Mouse (Mus musculus) c-Kit-positive CD71-positive TER-119-positive erythroid progenitor cells, embryonic 14.5 days (primary cell): ENCODE data around the gene Sbsn.
"Not testable (repeated sequence)": the region's sequence is repeated elsewhere in the genome, so short reads cannot be mapped to it uniquely, and the experiment has no call there.

Experiments
- DNase-seq: peaks from one replicate; pipeline ENCODE4 v3.0.0-alpha.2; 2013; ENCODE audit warnings: low spot score

Sbsn gene

DNA sequence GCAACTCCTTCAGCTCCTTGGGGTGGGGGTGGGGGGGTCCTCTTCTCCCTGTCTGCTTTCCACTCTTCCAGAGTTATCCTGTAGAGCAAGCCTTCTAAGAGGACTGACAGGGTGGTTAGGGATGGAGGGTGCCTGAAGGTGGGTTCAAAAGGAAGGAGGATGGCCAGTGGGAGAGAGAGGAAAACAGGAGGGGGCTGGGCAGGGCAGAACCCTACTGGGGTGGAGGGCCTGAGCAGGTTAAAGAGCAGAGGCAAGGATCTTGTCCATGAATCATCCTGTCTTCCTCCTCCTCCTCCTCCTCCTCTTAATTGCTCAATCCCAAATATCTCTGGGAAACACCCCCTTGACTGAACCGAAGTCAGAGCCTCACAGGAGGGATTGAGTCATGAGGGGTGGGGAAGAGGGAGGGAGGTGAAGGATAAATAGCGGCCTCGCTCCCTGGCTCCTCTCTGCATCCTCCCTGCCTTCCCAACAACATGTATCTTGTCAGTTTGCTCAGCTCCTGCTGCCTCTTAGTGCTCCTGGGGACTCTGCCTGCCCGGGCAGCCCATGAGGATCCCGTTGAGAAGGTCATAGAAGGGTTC is at the start of gene Sbsn:
Gene Sbsn (plus strand): TSS at position 386 of the 584 bp plus-strand sequence.
- DNase-seq: no peak

DNA sequence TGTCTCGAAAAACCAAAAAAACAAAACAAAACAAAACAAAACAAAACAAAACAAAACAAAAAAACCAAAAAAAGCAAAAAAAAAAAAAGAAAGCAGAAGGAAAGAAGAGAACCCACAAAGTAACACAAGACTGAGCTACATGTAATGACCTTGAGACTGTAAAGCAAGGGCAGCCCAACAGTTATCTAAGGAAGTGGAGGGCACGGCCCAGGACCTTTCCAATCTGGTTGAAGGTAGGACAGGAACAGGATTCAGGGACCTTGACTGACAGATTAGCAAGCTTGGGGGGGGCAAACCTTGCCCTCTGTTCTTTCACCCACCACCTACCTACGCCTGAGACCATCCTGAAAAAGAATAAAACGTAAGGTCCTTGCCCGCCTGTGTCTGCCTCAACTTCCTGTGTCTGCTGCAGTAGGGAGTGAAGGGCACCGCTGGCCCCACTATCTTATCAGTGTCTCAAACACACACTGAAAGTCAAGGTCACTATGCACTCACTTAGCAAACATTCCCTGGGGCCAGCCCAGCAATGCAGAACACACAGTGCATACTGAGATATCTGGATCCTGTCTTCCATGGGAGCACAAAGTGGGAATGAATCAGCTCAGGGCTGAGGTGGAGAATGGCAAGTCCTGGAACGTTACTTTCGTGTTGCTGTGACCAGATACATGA is 44.9 kb upstream of the Sbsn start:
- no peak for DNase-seq

- no peak for DNase-seq
Observed at GRCm38 (mm10) chr7:30707441-30707840, 43.8 kb upstream of the Sbsn start.

DNA sequence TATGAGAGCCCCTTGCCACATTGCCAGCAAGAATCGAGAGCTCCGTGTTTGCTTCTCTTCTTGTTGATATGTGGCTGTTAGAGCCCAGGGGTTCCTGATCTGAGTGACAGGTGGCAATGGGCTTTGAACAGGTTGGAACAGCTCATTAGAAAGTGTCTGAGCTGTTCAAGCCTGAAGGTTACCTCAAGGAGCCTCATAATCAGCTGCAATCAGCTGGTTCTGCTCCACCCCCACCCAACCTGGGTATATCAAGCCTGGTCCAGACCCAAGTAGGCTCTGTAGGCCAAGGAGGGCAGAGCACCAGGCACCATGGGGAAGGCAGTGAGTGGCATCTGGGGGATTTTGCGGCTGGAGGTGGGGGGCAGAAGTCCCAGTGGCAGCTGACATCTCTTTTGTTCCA is 39.3 kb upstream of the Sbsn start, which contains the start of gene Atp4a:
Gene Atp4a (plus strand): TSS at position 268 of the 400 bp plus-strand sequence.
- DNase-seq: no peak

GRCm38 (mm10) chr7:30717006-30717715 is 34.1 kb upstream of the Sbsn start:
- DNase-seq: peak; percentile 88

GRCm38 (mm10) chr7:30717716-30718046 is 33.6 kb upstream of the Sbsn start:
- no peak for DNase-seq

DNA sequence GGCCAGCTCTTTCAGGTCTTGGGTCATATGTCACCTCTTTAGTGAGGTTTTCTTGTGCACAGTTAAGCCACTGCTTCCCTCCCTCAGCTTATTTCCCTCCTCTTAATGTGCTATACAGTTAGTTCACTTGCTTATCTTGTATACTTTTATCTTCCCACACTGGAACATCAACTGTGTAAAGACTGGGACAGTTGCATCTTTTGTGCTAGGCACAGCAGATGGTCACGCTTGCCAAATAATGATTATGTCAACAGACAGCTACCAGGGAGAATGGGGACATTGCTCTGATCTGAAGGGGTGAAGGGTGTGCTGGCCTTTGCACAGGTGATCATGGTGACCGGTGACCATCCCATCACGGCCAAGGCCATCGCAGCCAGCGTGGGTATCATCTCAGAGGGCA is 31.6 kb upstream of the Sbsn start:
- DNase-seq: no peak

DNA sequence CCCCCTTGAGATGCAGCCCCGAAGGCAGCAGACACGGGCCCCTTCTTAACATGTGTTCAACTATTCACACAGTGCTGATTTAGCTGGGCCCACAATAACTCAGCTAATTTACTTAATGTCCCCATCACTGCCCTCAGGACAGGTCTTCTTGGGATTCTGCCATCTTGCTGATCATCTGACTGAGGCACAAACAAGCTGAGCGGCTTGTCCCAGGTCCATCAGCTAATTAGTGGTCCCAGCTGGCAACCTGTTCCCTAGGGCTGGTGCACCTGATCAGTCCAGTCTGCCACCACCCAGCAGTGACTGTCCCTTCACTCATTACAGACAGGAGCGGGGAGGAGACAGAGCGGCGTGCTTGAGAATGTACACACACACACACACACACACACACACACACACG is 30.0 kb upstream of the Sbsn start:
- DNase-seq: no peak

DNA sequence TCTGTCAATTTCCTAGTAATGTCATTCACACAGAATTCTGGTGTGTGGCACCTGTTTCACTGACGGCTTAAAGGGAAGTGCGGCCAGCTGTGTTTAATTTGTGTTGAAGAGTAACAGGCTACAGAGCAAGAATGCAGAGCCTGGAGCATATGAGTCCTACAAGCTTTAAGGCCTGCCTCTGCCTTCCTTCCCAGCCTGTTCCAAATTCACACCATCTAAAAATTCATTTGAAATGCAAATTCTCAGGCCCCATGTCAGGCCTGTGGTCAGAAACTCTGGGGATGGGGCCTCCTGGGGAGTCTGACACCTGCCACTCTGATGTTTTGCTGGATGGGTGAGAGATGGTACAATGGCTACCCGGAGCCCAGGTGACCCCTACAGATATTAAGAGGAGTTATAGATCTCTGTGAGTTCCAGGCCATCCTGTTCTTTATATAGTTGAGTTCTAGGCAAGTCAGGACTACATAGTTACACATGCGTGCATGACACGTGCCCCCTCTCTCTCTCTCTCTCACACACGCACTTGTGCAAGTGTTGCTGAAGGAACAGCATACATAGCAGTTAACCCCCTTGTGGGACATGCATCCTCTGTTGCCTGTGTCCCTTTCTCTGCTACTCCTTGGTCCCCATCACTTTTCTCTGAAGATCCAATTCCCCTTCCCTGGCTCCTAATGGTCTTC is 27.9 kb upstream of the Sbsn start:
- DNase-seq: no peak

DNA sequence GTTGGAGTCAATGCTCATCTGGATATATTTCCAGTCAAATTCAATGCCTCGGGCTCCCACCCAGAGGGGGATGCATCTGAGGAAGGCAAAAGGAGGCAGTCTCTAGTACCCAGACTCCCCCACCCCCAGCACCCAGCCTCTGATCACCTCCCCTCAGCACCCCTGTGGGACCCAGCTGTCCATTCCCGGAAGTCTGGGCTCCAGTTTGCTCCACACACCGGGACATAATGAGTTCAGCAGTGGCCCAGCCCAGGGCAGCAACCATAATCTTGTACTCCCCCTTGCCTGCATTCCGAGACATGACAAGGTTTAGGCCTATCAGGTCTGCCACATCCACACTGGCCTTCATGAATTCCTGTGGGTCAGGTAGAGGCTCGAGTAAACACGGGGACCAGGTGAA is 23.1 kb upstream of the Sbsn start:
- DNase-seq: no peak

DNA sequence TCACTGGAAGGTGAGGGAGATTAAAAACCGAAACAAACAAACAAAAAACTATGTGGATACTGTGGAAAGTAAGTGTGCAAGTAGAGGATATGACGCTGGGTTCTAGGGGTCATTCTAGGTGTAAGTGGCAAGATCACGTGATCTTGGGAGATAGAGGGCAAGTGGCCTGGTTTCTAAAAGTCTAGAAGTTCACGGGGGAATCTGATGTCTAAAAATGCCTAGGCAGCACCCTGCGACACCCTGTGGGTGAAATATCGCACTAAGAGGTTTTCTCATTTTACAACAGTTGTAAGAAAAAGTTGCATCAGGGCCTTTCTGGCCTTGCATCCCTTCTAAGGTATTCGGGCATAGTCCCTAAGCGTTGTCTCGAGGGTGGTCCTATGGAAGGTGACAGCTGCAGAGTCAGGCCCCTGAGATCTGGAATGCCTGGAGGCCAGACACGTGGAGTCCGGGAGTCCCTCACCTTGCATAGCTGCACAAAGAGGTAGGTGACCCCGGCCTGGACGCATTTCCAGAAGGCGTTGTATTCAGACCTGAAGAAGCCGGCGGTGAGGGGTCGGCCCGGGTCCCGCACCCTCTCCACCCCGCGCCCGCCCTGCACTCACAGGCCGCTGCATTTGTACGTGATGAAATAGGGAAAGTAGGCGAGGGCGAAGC is 22.4 kb upstream of the Sbsn start:
- DNase-seq: peak; percentile 25

- DNase-seq: peak; percentile 91
Observed at GRCm38 (mm10) chr7:30729396-30730063, 21.7 kb upstream of the Sbsn start, which contains the start of gene Tmem147. Tmem147 (minus strand) TSS chr7:30729540.

- not testable (repeated sequence) for DNase-seq
Observed at GRCm38 (mm10) chr7:30730064-30730722, 21.1 kb upstream of the Sbsn start.

GRCm38 (mm10) chr7:30736211-30736610 is 15.1 kb upstream of the Sbsn start:
- no peak for DNase-seq

DNA sequence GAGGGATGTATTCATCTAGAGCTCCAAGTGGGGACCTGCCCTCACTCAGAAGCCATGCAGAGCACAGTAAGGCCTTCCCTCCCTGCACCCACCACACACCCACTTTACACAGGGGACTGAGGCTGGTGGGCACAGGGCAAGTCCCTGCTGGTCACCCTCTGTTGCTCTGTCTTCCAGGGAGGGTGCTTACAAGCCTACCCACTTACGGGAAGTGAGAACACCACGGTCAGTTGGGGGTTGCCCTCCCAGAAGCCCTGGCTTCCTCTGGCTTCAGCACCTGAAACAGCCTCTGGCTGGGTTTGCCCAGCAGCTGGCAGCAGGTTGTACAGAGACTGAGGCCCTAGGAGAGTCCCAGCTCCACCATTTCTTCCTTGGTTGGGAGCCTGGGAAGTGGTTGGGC is 8.7 kb upstream of the Sbsn start:
- DNase-seq: not testable (repeated sequence)

DNA sequence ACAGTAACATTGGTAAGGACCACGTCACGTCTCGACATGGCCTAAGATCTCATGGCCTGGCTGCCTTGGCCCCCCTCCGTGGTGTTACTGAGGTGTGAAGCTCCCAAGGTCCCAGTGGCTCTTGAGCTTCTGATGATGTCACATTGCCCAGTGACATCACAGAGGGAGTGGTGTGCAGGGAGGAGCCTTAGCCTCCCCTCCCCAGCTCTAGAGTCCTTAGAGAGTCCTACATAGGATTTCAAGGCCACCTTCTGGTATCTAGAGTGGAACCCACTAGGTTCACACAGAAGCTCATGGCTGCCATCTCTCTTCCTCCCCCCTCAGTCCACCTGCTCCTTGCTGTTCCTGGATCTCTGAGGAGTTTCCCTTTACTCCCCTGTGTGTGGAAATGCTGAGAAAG is 7.7 kb upstream of the Sbsn start, which contains the start of gene Gapdhs:
Gene Gapdhs (minus strand): TSS at position 65 of the 400 bp plus-strand sequence.
- not testable (repeated sequence) for DNase-seq

DNA sequence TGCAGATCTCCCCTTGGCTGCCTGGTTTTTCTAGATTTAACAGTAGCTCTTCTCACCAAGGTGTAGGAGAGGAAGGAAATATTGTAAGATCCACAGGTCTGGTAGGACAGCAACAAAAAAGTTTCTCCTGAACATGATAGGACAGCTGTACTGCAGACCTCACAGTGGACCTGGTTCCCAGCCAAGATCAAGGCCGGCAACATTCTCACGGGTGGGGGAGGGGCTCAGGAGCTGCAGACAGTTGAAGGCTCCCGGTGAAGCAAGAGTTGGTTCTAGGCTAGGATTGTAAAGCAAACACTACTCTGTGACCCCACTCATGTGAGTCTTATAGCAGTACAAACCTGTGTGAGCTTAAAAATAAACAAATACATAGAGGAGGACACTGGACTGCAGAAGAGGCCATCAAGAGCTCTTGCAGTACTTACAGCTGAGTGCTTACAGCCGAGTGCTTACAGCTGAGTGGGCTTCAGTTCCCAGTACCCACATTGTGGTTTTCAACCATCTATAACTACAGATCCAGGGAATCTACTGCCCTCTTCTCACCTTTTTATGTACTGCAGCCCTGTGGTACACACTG is 7.2 kb upstream of the Sbsn start:
- DNase-seq: no peak

DNA sequence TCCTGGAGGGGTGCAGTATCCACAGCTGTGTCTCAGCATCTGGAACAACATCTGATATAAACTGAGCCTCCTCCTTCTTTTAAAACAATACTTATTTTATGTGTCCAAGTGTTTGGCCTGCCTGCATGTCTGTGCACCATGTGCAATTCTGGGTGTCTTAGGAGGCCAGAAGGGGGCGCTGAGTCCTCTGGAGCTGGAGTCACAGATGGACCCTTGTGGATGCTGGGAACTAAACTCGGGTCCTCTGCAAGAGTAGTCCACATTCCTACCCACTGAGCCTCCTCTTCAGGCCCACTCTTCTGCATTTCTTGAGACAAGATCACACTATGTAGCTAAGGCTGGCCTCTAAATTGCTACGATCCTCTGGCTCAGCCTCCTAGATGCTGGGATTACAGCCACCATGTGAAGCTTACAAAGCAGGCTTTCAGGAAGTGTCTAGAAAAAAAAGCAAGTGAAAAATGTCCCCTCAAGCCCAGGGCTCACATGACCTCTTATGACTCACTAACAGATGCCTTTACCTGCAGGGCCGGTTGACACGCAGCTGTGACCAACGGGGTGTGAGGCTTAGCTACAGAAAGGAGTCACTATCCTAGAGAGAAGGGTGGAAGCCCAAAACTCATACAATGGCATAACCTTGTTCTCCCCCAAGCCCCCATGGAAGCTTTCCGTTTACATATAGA is 3.6 kb upstream of the Sbsn start:
- DNase-seq: no peak

DNA sequence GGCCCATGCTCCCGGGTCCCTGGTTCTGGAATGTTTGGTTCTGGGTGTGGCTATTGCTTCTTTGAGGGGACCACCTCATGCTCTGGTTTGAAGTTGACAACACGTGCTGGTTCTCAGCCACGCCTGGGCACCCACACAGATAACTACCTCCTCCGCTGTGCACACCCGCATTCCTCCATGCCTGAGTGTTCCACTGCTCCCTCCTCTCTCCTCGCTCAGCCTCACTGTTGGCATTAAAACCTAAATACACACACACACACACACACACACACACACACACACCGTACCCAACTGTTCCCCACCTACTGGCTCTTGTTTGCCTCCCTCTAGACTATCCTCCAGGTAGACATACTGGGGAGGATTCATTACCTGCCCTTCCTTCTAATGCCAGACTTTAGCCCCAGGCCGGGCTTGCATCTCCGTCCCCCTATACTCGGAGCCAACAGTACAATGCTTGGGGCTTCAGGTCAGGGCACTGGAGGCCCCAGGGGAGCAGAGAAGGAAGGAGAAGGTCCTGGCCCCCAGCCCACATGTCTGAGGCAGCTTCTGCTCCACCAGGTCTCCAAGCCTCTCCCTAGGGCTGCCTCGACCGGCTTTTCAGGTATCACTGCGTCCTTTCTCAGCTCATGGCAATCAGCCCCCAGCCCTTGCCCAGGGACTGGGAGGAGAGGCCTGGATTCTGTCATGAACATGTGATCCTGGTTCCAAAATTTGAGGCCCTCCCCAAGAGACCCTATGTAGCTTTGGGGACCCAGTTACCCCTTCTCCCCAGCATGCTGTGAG is 1.3 kb upstream of the Sbsn start:
- DNase-seq: no peak
